Mouse (Mus musculus): ENCODE results near the gene Gm1043. TPM values are rescaled to one million over a fixed set of nuclear protein-coding genes. Genes with fewer than 3 reads are reported as not detected.

Gm1043 gene
- polyA plus RNA-seq, 2 experiments, result 0.96 TPM; not detected in 1

GRCm38 (mm10) chr5:37047992-37048391 lies 37.2 kb upstream of the Gm1043 start:
- ATAC-seq (ENCODE audit: low FRiP score, low read depth), result no peak
- Histone ChIP-seq H3K27ac (replicated peaks; ENCODE audit: low read depth, low read length) (no peak overlapping the region), H3K4me3 (replicated peaks; ENCODE audit: low read length) (no peak overlapping the region), H3K9me3 (ENCODE audit: control insufficient read depth, low read length) (no peaks in the 10 kb centered on the region), H3K27me3 (ENCODE audit: control insufficient read depth, insufficient read depth, low read length) (no peaks in the 10 kb centered on the region), H3K9ac (ENCODE audit: low read depth, low read length, severe bottlenecking) (no peak overlapping the region), H3K4me2 (replicated peaks; ENCODE audit: low read depth, low read length, severe bottlenecking) (no peak overlapping the region), H3K4me1 (ENCODE audit: control insufficient read depth, insufficient read depth, low read length) (no peaks in the 10 kb centered on the region), H3K36me3 (ENCODE audit: control insufficient read depth, insufficient read depth, low read length) (no peaks in the 10 kb centered on the region)
- no peak for DNase-seq (ENCODE audit: low spot score)
- no peak for TF ChIP-seq POLR2A (IDR thresholded peaks at IDR 0.05; ENCODE audit: borderline replicate concordance, extremely low read depth, insufficient read depth, insufficient read length)
- WGBS, result 63% methylated on average over 7 of the region's 7 CpGs

- DNase-seq (ENCODE audit: low spot score), result no peak
- no peaks in the 10 kb centered on the region for H3K36me3 ChIP-seq (ENCODE audit: control insufficient read depth, insufficient read depth, low read length)
- no peaks in the 10 kb centered on the region for H3K27me3 ChIP-seq (ENCODE audit: control insufficient read depth, insufficient read depth, low read length)
- no peaks in the 10 kb centered on the region for H3K4me1 ChIP-seq (ENCODE audit: control insufficient read depth, insufficient read depth, low read length)
- TF ChIP-seq POLR2A (IDR thresholded peaks at IDR 0.05; ENCODE audit: borderline replicate concordance, extremely low read depth, insufficient read depth, insufficient read length), result no peak
- no peak for ATAC-seq (ENCODE audit: low FRiP score, low read depth)
- H3K9ac ChIP-seq (ENCODE audit: low read depth, low read length, severe bottlenecking), result no peak overlapping the region
- no peak overlapping the region for H3K27ac ChIP-seq (replicated peaks; ENCODE audit: low read depth, low read length)
- WGBS, result 80% methylated on average over 2 of the region's 2 CpGs
- H3K4me2 ChIP-seq (replicated peaks; ENCODE audit: low read depth, low read length, severe bottlenecking), result no peak overlapping the region
- no peaks in the 10 kb centered on the region for H3K9me3 ChIP-seq (ENCODE audit: control insufficient read depth, low read length)
- H3K4me3 ChIP-seq (replicated peaks; ENCODE audit: low read length), result no peak overlapping the region
Observed at GRCm38 (mm10) chr5:37049111-37049510, 36.1 kb upstream of the Gm1043 start.

DNA sequence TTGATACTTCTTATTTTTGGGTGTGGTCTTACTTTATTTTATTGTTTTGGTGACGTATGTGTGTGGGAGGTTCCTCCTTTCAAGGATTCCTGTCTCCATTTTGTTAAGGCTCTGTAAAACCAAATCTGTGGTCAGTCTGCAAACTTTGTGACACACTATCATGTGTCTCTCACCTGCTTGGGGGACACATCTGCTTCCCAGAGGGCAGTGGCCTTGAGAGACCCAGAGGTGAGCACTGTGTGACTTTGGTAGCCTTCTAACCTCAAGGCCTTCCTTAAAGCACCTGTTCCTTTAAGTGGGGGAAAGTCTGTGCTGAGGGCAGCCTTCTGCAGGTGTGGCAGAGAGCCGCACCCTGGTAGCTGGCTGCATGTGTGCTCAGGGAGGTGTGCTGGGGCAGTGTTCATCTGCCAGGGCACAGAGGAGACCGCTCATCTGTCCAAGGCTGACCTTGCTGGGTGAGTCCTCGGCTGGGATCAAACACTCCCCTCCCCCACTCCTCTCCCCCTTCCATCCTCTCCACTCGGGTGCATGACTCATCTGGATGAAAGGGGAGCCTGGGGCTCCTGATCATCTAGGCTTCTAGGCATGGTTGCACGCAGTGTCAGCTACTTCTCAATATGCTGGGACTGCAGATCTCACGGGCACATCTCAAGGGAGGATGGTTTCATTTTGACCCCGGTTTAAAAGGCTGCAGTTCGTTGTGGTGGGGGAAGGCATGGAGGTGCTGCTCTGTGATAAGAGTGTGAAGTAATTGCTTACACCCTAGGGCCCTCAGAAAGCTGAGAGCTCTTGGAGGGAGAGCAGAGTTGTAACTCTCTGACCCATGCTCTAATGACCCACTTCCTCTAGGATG lies 34.4 kb upstream of the Gm1043 start:
- Histone ChIP-seq H3K27me3 (ENCODE audit: control insufficient read depth, insufficient read depth, low read length) (no peaks in the 10 kb centered on the region), H3K27ac (replicated peaks; ENCODE audit: low read depth, low read length) (no peak overlapping the region), H3K4me2 (replicated peaks; ENCODE audit: low read depth, low read length, severe bottlenecking) (no peak overlapping the region), H3K36me3 (ENCODE audit: control insufficient read depth, insufficient read depth, low read length) (no peaks in the 10 kb centered on the region), H3K4me1 (ENCODE audit: control insufficient read depth, insufficient read depth, low read length) (no peaks in the 10 kb centered on the region), H3K9me3 (ENCODE audit: control insufficient read depth, low read length) (no peaks in the 10 kb centered on the region), H3K9ac (ENCODE audit: low read depth, low read length, severe bottlenecking) (no peak overlapping the region), H3K4me3 (replicated peaks; ENCODE audit: low read length) (no peak overlapping the region)
- no peak for ATAC-seq (ENCODE audit: low FRiP score, low read depth)
- DNase-seq (ENCODE audit: low spot score), result no peak
- WGBS, result 31% methylated on average over 9 of the region's 9 CpGs
- no peak for TF ChIP-seq POLR2A (IDR thresholded peaks at IDR 0.05; ENCODE audit: borderline replicate concordance, extremely low read depth, insufficient read depth, insufficient read length)

GRCm38 (mm10) chr5:37051374-37052100 lies 33.6 kb upstream of the Gm1043 start:
- 81% methylated on average over 16 of the region's 16 CpGs for WGBS
- H3K36me3 ChIP-seq (ENCODE audit: control insufficient read depth, insufficient read depth, low read length), result no peaks in the 10 kb centered on the region
- no peak for TF ChIP-seq POLR2A (IDR thresholded peaks at IDR 0.05; ENCODE audit: borderline replicate concordance, extremely low read depth, insufficient read depth, insufficient read length)
- no peaks in the 10 kb centered on the region for H3K9me3 ChIP-seq (ENCODE audit: control insufficient read depth, low read length)
- DNase-seq (ENCODE audit: low spot score) (no peak), ATAC-seq (ENCODE audit: low FRiP score, low read depth) (no peak)
- H3K4me2 ChIP-seq (replicated peaks; ENCODE audit: low read depth, low read length, severe bottlenecking), result no peak overlapping the region
- no peaks in the 10 kb centered on the region for H3K27me3 ChIP-seq (ENCODE audit: control insufficient read depth, insufficient read depth, low read length)
- no peak overlapping the region for H3K4me3 ChIP-seq (replicated peaks; ENCODE audit: low read length)
- no peaks in the 10 kb centered on the region for H3K4me1 ChIP-seq (ENCODE audit: control insufficient read depth, insufficient read depth, low read length)
- no peak overlapping the region for H3K9ac ChIP-seq (ENCODE audit: low read depth, low read length, severe bottlenecking)
- no peak overlapping the region for H3K27ac ChIP-seq (replicated peaks; ENCODE audit: low read depth, low read length)

- Histone ChIP-seq H3K4me2 (replicated peaks; ENCODE audit: low read depth, low read length, severe bottlenecking) (no peak overlapping the region), H3K4me1 (ENCODE audit: control insufficient read depth, insufficient read depth, low read length) (no peaks in the 10 kb centered on the region), H3K27me3 (ENCODE audit: control insufficient read depth, insufficient read depth, low read length) (no peaks in the 10 kb centered on the region), H3K27ac (replicated peaks; ENCODE audit: low read depth, low read length) (no peak overlapping the region), H3K4me3 (replicated peaks; ENCODE audit: low read length) (no peak overlapping the region), H3K36me3 (ENCODE audit: control insufficient read depth, insufficient read depth, low read length) (no peaks in the 10 kb centered on the region), H3K9ac (ENCODE audit: low read depth, low read length, severe bottlenecking) (no peak overlapping the region), H3K9me3 (ENCODE audit: control insufficient read depth, low read length) (no peaks in the 10 kb centered on the region)
- no peak for TF ChIP-seq POLR2A (IDR thresholded peaks at IDR 0.05; ENCODE audit: borderline replicate concordance, extremely low read depth, insufficient read depth, insufficient read length)
- 78% methylated on average over 5 of the region's 5 CpGs for WGBS
- DNase-seq (ENCODE audit: low spot score) (no peak), ATAC-seq (ENCODE audit: low FRiP score, low read depth) (no peak)
Observed at GRCm38 (mm10) chr5:37052846-37053245, 32.3 kb upstream of the Gm1043 start.
